Mouse (Mus musculus) erythroblast, embryonic 14.5 days (primary cell): ENCODE measurements around the gene Gm11032. TPM values are rescaled to one million over a fixed set of nuclear protein-coding genes. Genes with fewer than 3 reads are reported as not detected.
"Not testable (repeated sequence)": the region's sequence is repeated elsewhere in the genome, so short reads cannot be mapped to it uniquely, and the experiment has no call there.

Source experiments
- H3K27me3 ChIP-seq: 2 replicates; pipeline ENCODE4 v1.6.1; 2012; ENCODE audit warnings: inconsistent platforms; ENCODE audit not compliant: control insufficient read depth
- H3K36me3 ChIP-seq: 2 replicates; pipeline ENCODE4 v1.6.1; 2012; ENCODE audit warnings: mild to moderate bottlenecking, inconsistent platforms; ENCODE audit not compliant: control insufficient read depth
- H3K4me1 ChIP-seq: 2 replicates; pipeline ENCODE4 v1.6.1; 2012; ENCODE audit warnings: inconsistent platforms; ENCODE audit not compliant: control insufficient read depth
- H3K4me3 ChIP-seq: replicated peaks from 2 replicates; pipeline ENCODE3; 2012; ENCODE audit warnings: moderate library complexity, mild to moderate bottlenecking, inconsistent platforms
- H3K9me3 ChIP-seq: 2 replicates; pipeline ENCODE4 v1.6.1; 2012; ENCODE audit warnings: low read length, inconsistent platforms, mixed read lengths; ENCODE audit not compliant: control insufficient read depth
- GATA1 ChIP-seq: IDR thresholded peaks from 2 replicates; pipeline ENCODE4 v1.6.1; 2012; ENCODE audit warnings: low read length, inconsistent platforms, mixed read lengths
- TAL1 ChIP-seq: IDR thresholded peaks from 3 replicates; pipeline ENCODE4 v1.6.1; 2012; ENCODE audit warnings: low read length, inconsistent platforms, mixed read lengths
- polyA plus RNA-seq: library from polyadenylated mRNA; stranded (reverse); fragments of >175 nt; gene quantifications from 2 replicates; pipeline ENCODE4 v1.2.3, GENCODE M21; 2012

Gene Gm11032
- polyA plus RNA-seq, 1 experiment: not detected

DNA sequence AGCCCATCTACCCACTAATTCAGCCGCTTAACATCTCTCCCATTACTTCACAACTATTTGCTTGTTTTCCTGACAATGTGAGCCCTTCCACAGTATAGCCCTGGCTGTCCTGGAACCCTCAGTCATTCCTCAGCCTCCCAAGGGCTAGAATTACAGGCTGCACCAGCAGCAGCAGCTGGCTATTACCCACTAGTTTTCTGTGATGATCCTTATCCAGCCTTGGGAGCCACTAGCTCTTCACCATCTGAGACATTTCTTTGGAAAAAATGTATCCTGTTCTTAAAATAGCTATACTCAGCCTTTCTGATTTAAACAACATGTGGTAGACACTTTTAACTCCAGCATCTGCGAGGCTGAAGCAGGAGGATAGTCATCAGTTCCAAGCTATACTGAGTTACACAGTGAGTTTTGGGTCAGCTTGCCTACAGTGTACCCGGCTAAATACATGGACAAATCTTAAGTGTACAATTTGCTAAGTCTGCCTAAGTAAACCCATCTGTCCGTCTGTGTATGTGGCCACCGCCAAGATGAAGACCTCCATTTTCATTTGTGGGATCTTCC is 17.0 kb downstream of the Gm11032 start:
- Histone ChIP-seq H3K9me3 (no peaks in the 10 kb centered on the region), H3K4me1 (peaks cover 65% of the 10 kb centered on the region), H3K36me3 (peaks cover 29% of the 10 kb centered on the region), H3K4me3 (peak overlapping the region; percentile 65), H3K27me3 (peaks cover 11% of the 10 kb centered on the region)
- no peak for TF ChIP-seq GATA1
- no peak for TF ChIP-seq TAL1

DNA sequence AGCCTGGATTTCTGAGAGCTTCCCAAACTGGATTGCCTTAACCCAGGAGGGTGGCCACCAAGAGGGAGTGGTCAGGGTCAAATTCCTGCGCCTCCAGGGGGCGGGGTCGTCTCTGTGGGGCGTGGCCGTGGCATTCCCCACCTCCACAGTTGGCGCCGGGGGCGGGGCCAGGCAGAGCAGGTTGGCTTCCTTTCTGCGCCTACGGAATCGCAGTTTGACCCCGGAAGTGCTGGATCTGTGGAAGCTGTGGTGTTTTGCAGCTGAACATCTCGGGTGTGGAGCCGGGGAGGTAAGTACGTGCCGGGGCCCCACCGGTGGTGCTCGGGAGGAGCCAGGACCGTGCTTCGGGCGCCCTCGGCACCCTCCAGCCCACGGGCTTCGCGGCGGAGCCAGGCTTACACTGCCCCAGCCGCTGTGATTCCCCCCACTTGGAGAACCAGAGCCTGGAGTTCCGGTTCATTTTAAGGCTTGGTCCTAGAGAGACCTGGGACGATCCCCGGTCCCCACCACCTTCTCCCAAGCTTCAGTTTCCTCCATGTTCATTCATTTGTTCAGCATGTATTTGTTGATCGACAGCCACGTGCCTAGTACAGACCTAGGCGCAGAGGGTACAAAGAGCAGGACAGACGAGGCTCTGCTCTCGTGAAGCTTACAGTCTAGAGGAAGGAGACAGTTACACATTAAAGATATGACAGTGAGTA is 17.8 kb downstream of the Gm11032 start, which contains the start of gene Ascc2:
Gene Ascc2, plus strand, starts transcription at position 214 of the 701 bp plus-strand sequence.
- TF ChIP-seq TAL1: no peak
- no peak for TF ChIP-seq GATA1
- Histone ChIP-seq H3K4me1 (peaks cover 70% of the 10 kb centered on the region), H3K4me3 (peak within 1 kb of the TSS; percentile 65), H3K36me3 (peaks cover 38% of the 10 kb centered on the region), H3K9me3 (no peaks in the 10 kb centered on the region), H3K27me3 (peaks cover 8% of the 10 kb centered on the region)

GRCm38 (mm10) chr11:4638261-4638660 is 18.4 kb downstream of the Gm11032 start:
- Histone ChIP-seq H3K9me3 (no peaks in the 10 kb centered on the region), H3K36me3 (peaks cover 43% of the 10 kb centered on the region), H3K4me1 (peaks cover 70% of the 10 kb centered on the region), H3K4me3 (peak overlapping the region; percentile 65), H3K27me3 (peaks cover 6% of the 10 kb centered on the region)
- TF ChIP-seq TAL1 (no peak), GATA1 (no peak)

GRCm38 (mm10) chr11:4641185-4641584 is 21.3 kb downstream of the Gm11032 start:
- no peaks in the 10 kb centered on the region for H3K27me3 ChIP-seq
- TF ChIP-seq TAL1: no peak
- TF ChIP-seq GATA1: no peak
- H3K36me3 ChIP-seq: peaks cover 66% of the 10 kb centered on the region
- H3K9me3 ChIP-seq: no peaks in the 10 kb centered on the region
- peaks cover 57% of the 10 kb centered on the region for H3K4me1 ChIP-seq
- H3K4me3 ChIP-seq: no peak overlapping the region

DNA sequence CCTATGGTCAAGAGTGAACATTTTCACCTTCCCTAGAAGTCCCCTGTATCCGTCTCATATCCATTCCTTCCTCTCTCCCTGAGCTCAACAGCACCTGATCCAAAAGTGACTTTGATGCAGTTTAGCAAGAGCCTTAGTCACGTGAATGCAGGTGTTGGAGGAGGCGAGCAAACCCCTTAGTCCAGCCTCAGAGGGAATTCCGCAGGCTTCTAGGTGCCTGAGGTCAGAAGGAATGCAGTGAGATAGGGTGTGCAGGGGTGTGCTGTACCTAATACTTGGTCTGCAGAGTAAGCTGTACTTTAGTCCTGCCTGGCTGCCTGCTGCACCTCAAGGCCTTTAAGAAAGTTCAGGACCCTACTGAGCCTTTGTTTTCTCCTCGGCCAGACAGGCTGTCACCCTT is 23.9 kb downstream of the Gm11032 start:
- no peak for TF ChIP-seq TAL1
- no peak for TF ChIP-seq GATA1
- Histone ChIP-seq H3K36me3 (peaks cover 91% of the 10 kb centered on the region), H3K4me1 (peaks cover 33% of the 10 kb centered on the region)

GRCm38 (mm10) chr11:4645180-4645579 is 25.3 kb downstream of the Gm11032 start:
- Histone ChIP-seq H3K4me1 (peaks cover 18% of the 10 kb centered on the region), H3K36me3 (peaks cover 91% of the 10 kb centered on the region)
- H3K27me3 ChIP-seq, H3K9me3 ChIP-seq, H3K4me3 ChIP-seq: not testable (repeated sequence)

More for the DNA sequence above, 23.9 kb downstream of the Gm11032 start:
- Histone ChIP-seq H3K27me3 (no peaks in the 10 kb centered on the region), H3K9me3 (no peaks in the 10 kb centered on the region), H3K4me3 (no peak overlapping the region)

- H3K36me3 ChIP-seq: peaks cover 88% of the 10 kb centered on the region
These were observed 26.5 kb downstream of the Gm11032 start for GRCm38 (mm10) chr11:4646409-4646808.

DNA sequence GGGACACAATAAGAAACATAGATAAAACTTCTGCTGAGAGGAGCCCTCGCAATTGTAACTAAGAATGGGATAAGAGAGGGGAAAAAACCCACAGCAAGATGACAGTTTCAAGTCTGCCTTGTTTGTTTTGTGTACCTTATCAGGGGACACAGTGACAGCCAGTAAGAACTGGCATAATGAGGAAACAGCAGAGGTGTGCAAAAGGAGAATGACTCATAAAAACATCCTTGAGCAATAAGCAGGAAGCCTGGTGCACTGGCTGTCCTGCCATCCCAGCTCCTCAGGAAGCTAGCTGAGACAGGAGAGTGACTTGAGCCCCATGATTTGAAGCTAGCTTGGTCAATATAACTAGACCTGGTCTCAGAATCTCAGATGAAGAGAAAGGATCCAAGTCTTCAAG is 40.0 kb downstream of the Gm11032 start:
- peaks cover 88% of the 10 kb centered on the region for H3K36me3 ChIP-seq

More at GRCm38 (mm10) chr11:4646409-4646808, 26.5 kb downstream of the Gm11032 start:
- TF ChIP-seq GATA1: no peak
- TF ChIP-seq TAL1: no peak
- Histone ChIP-seq H3K4me3 (no peak overlapping the region), H3K9me3 (no peaks in the 10 kb centered on the region), H3K27me3 (no peaks in the 10 kb centered on the region), H3K4me1 (peaks cover 12% of the 10 kb centered on the region)

DNA sequence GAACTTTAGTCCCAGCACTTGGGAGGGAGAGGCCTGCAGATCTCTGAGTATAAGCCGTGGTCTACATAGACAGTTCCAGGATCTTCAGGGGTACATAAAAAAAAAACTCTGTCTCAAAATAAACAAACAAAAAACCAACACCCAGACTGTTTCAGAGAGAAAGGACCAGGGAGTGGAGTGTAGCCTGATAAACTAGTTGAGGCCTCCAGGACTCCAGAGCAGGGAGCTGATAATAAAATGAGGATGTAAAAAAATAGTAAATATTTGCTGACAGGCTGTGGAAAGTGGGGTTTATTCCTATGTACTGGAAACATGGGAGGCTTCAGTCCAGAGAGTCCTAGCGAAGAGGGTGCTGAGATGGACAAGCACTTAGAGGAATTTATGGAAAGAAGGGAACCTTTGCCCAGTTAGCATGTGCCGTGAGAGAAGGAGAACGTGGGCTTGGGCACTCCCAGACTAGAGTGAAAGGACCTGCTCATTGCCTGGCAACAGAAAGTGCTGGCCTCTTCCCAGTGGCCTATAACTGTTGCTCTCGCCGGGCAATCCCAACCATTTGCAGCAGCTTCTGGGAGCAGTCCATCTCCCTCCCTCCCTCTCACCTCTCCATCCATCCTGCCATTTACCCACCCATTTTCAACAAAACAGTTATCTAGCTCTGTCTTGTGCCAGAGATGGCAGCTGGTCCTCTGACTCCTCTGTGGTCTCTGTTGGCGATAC is 40.6 kb downstream of the Gm11032 start:
- peaks cover 50% of the 10 kb centered on the region for H3K4me1 ChIP-seq
- no peaks in the 10 kb centered on the region for H3K27me3 ChIP-seq
- peaks cover 82% of the 10 kb centered on the region for H3K36me3 ChIP-seq
- TF ChIP-seq GATA1: no peak
- no peak for TF ChIP-seq TAL1
- H3K4me3 ChIP-seq: no peak overlapping the region
- H3K9me3 ChIP-seq: no peaks in the 10 kb centered on the region

More for the DNA sequence above, 40.0 kb downstream of the Gm11032 start:
- no peak for TF ChIP-seq TAL1
- no peak for TF ChIP-seq GATA1
- Histone ChIP-seq H3K4me3 (no peak overlapping the region), H3K27me3 (no peaks in the 10 kb centered on the region), H3K4me1 (peaks cover 50% of the 10 kb centered on the region), H3K9me3 (no peaks in the 10 kb centered on the region)
